Mouse (Mus musculus) kidney, adult 8-10 months (tissue): ENCODE measurements around the gene Ppp4r1.
A peak's percentile ranks its signal among the peaks of the same experiment; 100 is the strongest.

Experiments
- DNase-seq, 2 experiments: peaks; one replicate each; pipeline ENCODE4 v3.0.0; 2022

Ppp4r1 gene

DNA sequence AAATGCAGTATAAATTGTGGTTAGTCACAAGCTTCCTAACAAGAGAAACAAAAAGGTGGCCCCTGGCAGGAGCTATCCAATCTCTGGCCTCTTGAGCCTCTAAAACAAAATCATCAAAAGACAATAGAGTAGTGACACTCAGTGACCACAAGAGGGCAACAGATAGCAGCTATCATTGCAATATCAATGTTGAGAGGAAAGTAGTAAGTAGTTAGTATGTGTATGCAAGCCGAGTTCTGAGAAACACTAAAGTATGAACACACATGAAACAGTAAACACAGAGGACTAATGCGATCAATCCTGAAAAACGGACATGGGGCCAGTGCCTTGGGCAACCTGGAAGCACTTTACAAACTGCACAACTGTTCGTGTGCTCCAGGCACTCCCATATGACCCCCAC lies 82.4 kb downstream of the Ppp4r1 start:
- DNase-seq, result no peak

DNA sequence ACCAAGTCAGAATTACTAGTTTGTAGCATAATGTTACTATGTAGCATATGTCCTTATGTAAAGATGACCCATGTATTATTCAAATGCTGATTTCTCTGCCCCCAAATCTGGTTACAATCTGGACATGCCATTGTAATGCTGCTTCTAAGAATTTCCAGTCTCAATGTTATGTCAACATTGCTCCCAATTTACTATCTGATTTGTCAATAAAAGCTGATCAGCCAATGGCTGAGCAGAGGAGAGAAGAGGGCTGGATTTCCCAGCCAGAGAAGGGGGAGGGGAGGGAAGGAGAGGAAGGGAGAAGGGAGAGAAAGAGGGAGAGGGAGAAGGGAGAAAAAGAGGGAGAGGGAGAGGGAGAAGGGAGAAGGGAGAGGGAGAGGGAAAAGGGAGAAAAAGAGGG lies 82.9 kb downstream of the Ppp4r1 start:
- DNase-seq, result no peak

DNA sequence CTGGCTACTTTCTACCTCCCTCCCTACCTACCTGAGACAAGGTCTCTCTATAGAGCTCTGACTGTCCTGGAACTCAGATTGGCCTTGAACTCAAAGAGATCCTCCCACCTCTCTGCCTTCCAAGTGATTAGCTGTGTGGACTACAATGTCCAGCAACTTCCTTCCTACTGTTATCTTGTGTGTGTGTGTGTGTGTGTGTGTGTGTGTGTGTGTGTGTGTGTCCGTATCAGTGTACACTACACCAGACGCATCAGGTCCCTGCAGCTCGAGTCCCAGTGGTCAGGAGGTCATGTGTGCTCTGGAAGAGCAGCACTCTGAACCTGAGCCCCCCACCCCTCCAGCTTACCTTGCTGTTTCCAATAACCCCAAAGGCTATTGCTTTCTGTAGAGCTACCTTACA lies 83.8 kb downstream of the Ppp4r1 start:
- no peak for DNase-seq

DNA sequence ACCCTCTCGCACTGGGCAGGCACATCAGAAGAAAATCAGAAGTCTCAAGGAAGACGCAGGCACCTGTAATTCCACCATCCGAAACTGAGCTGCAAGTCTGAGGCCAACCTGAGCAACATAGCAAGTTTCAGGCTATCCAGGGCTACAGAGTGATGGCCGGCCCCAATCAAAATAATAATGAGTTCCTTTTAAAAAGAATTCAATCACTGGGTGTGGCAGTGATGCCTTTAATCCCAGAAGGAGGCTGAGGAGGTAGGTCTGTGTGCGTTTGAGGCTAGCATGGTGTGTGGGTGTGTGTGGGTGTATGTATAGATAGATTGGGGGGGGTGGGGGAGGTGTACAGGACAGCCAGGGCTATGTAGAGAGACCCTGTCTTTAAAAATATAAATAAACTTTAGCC lies 85.6 kb downstream of the Ppp4r1 start:
- DNase-seq, result no peak

DNA sequence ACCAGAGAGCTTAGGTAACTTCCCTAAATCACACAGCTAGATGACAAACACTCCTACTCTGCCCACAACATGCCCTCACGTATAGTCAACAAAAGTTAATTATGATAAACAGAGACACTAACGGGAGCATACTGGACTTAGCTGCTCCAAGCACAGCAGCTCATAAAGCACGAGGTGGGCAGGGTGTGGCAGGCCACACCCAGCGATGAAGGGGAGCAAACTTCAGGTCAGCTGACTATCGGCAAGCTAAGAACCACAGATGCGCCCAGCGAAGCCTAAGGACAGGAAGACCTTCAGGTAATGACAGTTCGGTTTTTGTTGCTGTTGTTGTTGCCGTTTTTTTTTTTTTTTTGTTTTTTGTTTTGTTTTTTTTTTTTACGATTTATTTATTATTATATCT lies 87.3 kb downstream of the Ppp4r1 start:
- no peak for DNase-seq

DNA sequence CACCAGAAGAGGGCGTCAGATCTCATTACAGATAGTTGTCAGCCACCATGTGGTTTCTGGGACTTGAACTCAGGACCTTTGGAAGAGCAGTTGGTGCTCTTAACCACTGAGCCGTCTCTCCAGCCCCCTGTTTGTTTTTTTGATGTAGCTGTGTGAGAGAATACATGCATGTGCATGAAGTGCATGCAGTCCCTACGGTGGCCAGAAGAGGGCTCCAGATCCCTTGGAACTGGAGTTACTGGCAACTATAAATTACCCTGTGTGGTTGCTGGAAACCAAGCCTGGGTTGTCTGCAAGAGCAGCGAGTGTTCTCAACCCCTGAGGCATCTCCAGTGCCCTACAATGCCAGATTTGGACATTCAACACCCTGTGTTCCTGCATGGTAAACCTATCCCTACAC lies 87.8 kb downstream of the Ppp4r1 start:
- DNase-seq, result peak; percentile 57 to 86

DNA sequence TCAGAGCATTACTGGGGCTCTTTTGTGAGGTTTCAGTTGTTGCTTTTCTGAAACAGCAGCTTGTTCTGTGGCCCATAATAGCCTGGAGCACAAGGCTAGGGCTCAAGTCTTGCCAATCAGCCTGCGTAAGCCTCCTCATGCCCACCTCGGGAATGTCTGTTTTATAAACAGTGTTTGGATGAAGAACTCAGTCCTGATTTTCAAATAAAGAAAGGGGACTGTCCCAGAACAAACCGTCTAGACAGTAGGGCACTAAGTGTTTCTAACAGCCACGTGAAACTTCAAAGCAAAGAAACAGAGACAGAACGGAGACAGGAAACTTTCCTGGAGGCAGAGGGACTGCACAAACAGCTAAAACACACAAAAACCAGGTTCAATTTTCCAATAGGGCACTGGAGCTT lies 89.3 kb downstream of the Ppp4r1 start:
- no peak for DNase-seq

DNA sequence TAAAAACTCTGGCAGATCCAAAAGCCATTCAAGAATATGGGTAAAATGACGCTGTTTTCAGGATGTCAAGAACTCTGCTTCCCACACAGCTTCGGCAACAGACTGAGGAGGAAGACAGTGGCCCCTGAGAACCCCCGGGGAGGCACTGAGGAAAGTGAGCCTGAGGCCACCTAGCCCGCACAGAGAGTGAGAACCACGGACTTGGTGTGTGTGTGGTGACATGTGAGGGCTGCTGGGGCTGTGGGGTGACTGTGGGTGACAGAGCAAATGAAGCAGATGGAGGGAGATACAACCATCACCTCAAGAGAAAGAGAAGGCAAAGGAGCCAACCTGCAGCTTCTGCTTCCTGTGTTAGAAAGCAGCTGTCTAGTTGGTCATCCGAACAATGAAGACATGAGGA lies 89.7 kb downstream of the Ppp4r1 start:
- no peak for DNase-seq

DNA sequence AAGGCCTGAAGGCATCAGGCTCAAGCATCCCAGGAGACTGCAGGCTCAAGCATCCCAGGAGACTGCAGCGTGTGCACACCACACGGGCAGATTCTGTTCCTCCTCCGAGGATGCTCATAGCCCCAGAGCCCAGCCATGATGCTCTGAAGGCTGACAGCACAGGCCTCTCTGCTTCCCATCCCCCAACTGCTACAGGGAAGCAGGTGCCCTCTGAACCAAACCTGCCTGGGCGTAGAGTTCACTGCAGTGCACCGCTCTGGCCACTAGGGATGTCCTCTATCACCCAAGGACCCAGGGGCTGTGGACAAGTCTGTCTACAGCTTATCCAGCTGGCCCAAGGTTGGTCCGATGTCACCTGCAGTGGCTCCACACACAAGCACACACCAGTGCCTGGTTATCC lies 90.3 kb downstream of the Ppp4r1 start:
- DNase-seq, result peak; percentile 50 to 69

DNA sequence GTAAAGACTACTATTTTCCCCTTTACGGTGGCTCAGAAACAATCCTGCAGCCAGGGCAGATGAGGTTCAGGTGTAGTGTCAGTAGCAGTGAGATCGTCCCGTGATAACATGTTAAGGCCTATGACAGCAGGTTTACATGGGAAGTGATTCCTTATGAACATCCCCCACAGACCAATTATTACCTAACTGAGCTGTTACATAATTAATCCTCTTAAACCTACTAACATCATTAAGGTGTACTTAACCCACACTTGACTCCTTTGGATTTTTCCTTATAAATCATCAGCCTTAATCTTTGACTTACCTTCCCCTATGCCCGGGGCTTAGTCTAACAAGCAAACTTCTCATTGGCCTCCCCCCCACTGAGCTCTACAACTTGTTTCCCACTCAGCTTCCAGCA lies 90.8 kb downstream of the Ppp4r1 start:
- DNase-seq, result no peak

DNA sequence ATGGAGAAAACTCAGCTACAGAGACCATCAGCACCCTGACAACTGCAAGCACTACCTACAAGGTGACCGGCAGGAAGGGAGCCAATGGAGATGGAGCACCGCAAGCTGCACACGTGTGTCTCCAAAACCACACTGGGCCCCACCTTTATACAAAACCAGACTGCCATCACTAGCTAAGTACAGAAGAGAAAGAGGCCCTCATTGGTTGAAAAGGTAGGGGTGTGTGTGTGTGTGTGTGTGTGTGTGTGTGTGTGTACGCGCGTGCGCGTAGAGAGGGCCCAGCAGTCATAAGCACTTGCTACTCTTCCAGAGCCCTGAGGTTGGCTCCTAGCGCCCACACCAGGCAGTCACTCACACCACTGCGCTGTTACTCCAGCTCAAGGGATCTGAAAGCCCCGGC lies 91.5 kb downstream of the Ppp4r1 start:
- DNase-seq, result no peak

DNA sequence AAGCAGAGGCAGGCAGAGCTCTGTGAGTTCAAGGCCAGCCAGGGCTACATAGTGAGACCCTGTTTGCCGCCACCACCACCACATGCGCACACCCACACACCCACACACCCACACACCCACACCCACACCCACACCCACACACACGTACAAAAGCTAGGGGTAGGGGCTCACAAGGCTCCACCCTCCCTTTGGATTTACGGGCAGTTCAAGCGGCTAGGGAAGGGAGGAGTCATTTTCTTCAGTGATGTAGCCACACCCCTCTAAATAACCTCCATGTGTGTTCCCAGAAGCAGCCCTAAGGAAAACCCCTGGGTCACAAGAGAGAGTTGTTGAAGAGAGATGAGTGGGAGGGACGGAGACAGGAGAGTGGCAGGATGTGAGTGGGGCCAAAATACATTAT lies 94.7 kb downstream of the Ppp4r1 start:
- no peak for DNase-seq

DNA sequence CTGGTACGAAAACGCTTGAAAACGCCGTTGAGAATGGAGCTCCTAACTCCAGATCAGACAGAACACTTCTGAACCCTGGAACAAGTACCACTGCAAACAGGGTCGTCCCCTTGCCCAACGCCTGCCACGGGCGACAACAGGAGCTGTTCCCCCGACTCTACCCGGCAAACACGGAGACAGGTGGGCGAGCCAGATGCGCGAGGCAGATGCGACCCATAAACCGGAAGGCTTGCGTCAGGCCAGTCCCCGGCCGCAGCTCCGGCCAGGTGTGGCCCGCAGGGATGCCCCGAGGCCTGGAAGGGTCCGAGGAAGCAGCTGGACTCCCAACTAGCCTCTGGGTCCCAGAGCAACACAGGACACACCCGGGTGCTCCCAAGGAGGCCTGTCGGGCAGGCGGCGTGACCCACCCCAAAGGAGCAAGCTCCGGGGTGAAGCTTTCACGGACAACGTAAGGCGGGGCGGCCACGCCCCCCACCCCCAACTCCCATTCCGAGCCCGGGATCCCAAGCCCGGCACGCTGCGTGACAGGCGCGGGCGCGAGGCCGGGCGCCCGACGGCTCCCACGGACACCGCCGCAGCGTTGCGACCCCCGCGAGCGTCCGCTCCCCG lies 101.8 kb downstream of the Ppp4r1 start:
- DNase-seq, result peak; percentile 44 to 52

DNA sequence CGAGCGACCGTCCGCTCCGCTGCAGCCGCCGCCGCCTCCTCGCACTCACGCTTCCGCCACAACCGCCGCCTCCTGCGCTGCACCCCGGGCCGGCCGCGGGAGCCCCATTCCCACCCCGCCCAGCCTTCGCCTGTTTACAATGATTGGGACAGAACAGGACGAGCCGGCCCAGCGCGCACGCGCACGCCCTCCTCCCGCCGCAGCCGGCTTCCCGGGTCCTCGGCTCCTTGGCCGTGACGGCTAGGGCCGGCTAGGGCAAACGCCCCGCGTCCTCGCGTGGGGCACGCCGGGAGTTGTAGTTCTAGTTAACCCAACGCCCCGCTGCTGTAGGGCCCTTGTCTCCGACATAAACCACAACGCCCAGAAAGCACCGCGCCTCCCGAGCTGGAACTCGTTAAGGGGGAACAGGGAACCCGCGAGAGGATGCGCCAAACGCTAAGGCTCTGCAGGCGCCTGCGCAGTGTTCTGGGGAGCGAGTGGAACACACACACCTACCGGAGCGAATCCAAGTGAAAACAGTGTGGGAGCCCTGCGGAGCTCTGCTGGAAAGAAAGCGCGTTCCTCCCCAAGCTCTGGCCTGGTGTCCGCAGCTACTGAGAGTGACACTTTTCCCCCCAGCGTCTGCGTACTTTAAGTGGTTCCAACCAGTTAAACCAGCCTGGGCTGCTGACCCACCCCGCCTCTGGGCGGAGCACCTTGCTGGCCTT lies 102.5 kb downstream of the Ppp4r1 start:
- peak; percentile 99 to 100 for DNase-seq

DNA sequence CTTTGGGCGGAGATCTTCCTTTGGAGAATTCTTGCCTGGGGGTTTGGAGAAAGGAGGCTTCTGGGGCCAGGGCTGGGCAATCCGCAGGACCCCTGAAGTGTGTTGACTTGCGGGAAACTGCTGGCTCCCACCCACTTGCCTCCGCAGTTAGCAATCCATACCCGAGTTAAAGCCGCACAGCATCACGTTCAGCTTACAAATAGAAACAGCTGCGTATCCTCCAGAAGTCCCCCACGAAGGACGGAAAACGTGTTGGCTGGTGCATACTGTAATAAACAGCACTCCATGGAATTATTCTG lies 103.0 kb downstream of the Ppp4r1 start:
- no peak for DNase-seq

DNA sequence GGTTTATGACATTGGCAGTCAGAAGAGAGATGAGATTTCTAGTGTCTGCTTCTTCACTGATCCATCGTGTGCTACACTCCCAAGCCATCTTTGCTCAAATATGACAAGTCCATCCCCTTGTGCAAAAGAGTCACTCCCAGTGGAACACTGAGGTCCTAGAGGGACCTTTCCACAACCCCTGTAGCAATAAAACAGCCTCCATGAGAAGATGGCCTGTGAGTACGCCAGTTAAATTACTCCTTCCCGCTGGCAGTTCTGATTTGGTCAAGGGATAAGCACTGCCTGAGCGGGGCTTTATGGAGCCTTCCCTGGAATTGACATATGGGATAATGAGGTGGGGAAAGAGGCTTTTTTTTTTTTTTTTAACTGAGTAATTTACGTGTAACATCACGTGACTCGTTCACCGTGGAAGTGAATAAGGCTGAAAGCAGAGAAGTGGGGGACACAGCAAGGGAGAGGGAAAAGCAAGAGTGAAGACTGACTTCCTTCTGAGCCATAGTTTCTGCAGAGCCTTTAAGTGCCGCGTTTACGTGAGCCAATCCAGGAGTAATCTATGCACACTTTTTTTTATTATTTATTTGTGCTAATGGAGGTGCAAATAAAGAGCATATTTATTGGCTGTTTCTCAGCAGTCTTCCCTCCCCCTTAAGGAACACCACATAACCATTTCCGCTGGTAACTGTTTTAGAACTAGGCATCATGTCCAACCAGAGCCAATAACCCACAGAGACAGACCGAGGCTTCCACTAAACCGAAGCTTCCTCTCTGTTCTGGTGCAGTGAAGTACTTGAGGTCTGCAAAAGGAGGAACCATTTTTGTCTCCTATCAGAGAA lies 103.5 kb downstream of the Ppp4r1 start, which contains the start of gene Ralbp1:
Ralbp1 (minus strand) TSS at position 102 of the 833 bp plus-strand sequence.
- DNase-seq, result peak in 1 of 2 experiments; percentile 37

DNA sequence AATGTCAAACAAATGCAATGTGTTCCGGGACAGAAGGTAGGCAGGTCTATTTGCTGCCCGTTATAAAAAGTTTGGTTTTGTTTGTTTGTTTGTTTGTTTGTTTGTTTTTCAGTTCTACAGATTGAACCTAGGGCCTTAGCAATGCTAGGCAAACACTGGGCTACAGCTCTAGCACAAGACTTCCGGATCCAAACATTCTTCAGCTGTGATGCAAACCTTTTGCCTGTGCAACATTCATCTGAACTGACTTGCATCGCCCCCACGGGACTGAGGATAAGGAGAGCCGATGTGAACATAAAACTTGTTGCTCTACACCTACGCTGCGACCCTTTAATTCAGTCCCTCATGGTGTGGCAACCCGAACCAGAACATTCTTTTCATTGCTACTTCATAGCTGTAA lies 104.2 kb downstream of the Ppp4r1 start:
- DNase-seq, result no peak

DNA sequence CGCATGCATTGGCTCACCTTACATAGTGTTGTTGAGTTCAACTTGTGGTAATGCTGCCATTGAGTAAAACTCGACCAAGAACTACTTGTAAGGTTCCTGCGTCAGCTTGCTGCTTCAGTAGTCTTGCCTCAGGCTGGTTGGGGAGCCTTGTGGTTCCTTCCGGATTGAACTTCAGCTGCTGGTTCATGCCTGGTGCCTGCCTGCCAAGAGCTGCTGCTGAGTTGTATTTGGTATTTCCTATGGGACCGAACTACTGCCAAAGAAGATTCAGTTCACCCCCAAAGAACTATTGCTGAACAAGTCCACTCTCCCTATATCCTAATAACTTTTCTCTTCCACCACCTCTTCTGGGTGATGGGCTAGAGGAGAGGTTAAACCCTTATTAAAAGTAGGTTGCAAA lies 107.1 kb downstream of the Ppp4r1 start:
- no peak for DNase-seq
